In the genomic region with DNA sequence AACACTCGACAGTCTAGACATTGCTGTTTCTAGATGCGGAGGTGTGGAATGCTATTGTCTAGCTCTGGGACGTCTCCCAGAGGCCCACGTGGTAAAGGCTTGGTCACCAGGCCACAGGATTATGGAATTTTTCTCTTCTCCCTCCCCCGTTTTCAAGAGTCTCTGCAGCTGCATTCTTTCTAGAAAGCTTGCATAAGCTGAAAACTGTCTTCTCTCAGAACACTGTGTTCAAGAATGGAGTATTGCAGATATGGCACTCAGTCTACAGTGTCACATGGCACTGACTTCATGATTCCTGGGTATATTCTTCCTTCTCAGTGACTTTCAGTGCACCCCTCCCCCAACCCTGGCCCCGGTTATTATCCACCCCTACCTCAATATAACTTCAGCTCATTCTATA, we compare ENCODE assay signal across 22 mouse cellular contexts.
"Had no signal": no experiment of that assay in that cellular context is flagged by ENCODE, and none has a peak within 500 bp of the region (broad histone marks: within the 10 kb centered on the region; RNA-seq: fewer than 3 reads in every experiment).

No protein-coding gene starts in this region.

- H3K9ac ChIP-seq: limb, embryonic 13.5 days; liver, embryonic 12.5 days; liver, embryonic 15.5 days; midbrain, embryonic 12.5 days; midbrain, embryonic 15.5 days; neural tube, embryonic 12.5 days; neural tube, embryonic 15.5 days had no signal

- H3K36me3 ChIP-seq: liver, embryonic 12.5 days; liver, embryonic 15.5 days; midbrain, embryonic 12.5 days; midbrain, embryonic 15.5 days; neural tube, embryonic 12.5 days; neural tube, embryonic 15.5 days had no signal

- H3K4me2 ChIP-seq: limb, embryonic 13.5 days; liver, embryonic 12.5 days; liver, embryonic 15.5 days; midbrain, embryonic 12.5 days; midbrain, embryonic 15.5 days; neural tube, embryonic 12.5 days; neural tube, embryonic 15.5 days had no signal

- ATAC-seq: liver, embryonic 12.5 days; midbrain, embryonic 15.5 days had no signal

- H3K4me3 ChIP-seq: layer of hippocampus, adult 2 months; limb, embryonic 10.5 days; limb, embryonic 13.5 days; liver, embryonic 12.5 days; liver, embryonic 15.5 days; midbrain, embryonic 12.5 days; midbrain, embryonic 15.5 days; neural tube, embryonic 12.5 days; neural tube, embryonic 15.5 days had no signal

- H3K9me3 ChIP-seq: limb, embryonic 10.5 days; limb, embryonic 13.5 days; liver, embryonic 12.5 days; liver, embryonic 15.5 days; midbrain, embryonic 12.5 days; midbrain, embryonic 15.5 days; neural tube, embryonic 12.5 days; neural tube, embryonic 15.5 days had no signal

- DNase-seq: kidney, adult 11 months; kidney, postnatal 25 days; layer of hippocampus, adult 9-11 months; liver; right cerebral cortex, adult 18-20 months; right cerebral cortex, postnatal 14 days; right cerebral cortex, postnatal 4 days; thymus, adult 2 months; thymus, postnatal 14 days; thymus, postnatal 4 days had no signal

- H3K4me1 ChIP-seq: limb, embryonic 13.5 days; liver, embryonic 12.5 days; liver, embryonic 15.5 days; midbrain, embryonic 12.5 days; midbrain, embryonic 15.5 days; neural tube, embryonic 12.5 days; neural tube, embryonic 15.5 days had no signal

- H3K27ac ChIP-seq: kidney, postnatal 0 days; layer of hippocampus, adult 2 months; limb, embryonic 10.5 days; limb, embryonic 13.5 days; liver, embryonic 12.5 days; liver, embryonic 15.5 days; macrophage; midbrain, embryonic 12.5 days; midbrain, embryonic 15.5 days; neural tube, embryonic 12.5 days; neural tube, embryonic 15.5 days; stomach, postnatal 0 days had no signal

- H3K27me3 ChIP-seq: limb, embryonic 13.5 days; liver, embryonic 12.5 days; liver, embryonic 15.5 days; midbrain, embryonic 12.5 days; midbrain, embryonic 15.5 days; neural tube, embryonic 12.5 days; neural tube, embryonic 15.5 days had no signal
